Mouse (Mus musculus) ES-E14 (cell line): ENCODE measurements around the gene Epm2a.

Experiments used
- CHD2 ChIP-seq: IDR thresholded peaks from 2 replicates; pipeline ENCODE4 v1.6.1; 2014; ENCODE audit warnings: mild to moderate bottlenecking, low read depth, low read length, inconsistent platforms
- MAFK ChIP-seq: IDR thresholded peaks from 2 replicates; pipeline ENCODE4 v1.6.1; 2014; ENCODE audit warnings: mild to moderate bottlenecking, low read depth, low read length, inconsistent platforms; ENCODE audit not compliant: insufficient read depth
- ZC3H11A ChIP-seq: IDR thresholded peaks from 2 replicates; pipeline ENCODE4 v1.6.1; 2012; ENCODE audit warnings: low read depth, mild to moderate bottlenecking, inconsistent platforms, low read length, borderline replicate concordance
- ZNF384 ChIP-seq: IDR thresholded peaks from 2 replicates; pipeline ENCODE4 v1.6.1; 2012; ENCODE audit warnings: low read depth, low read length, inconsistent platforms

- TF ChIP-seq MAFK (no peak), ZC3H11A (no peak), ZNF384 (no peak), CHD2 (no peak)
These were observed 37.2 kb upstream of the Epm2a start for GRCm38 (mm10) chr10:11306054-11306367.
